Mouse (Mus musculus) erythroblast, embryonic 14.5 days (primary cell): ENCODE results near the gene Ralb. TPM values are rescaled to one million over a fixed set of nuclear protein-coding genes. Genes with fewer than 3 reads are reported as not detected.

Experiments used
- H3K27me3 ChIP-seq: 2 replicates; pipeline ENCODE4 v1.6.1; 2012; ENCODE audit warnings: inconsistent platforms; ENCODE audit not compliant: control insufficient read depth
- H3K36me3 ChIP-seq: 2 replicates; pipeline ENCODE4 v1.6.1; 2012; ENCODE audit warnings: mild to moderate bottlenecking, inconsistent platforms; ENCODE audit not compliant: control insufficient read depth
- H3K4me1 ChIP-seq: 2 replicates; pipeline ENCODE4 v1.6.1; 2012; ENCODE audit warnings: inconsistent platforms; ENCODE audit not compliant: control insufficient read depth
- H3K4me3 ChIP-seq: replicated peaks from 2 replicates; pipeline ENCODE3; 2012; ENCODE audit warnings: moderate library complexity, mild to moderate bottlenecking, inconsistent platforms
- H3K9me3 ChIP-seq: 2 replicates; pipeline ENCODE4 v1.6.1; 2012; ENCODE audit warnings: low read length, inconsistent platforms, mixed read lengths; ENCODE audit not compliant: control insufficient read depth
- GATA1 ChIP-seq: IDR thresholded peaks from 2 replicates; pipeline ENCODE4 v1.6.1; 2012; ENCODE audit warnings: low read length, inconsistent platforms, mixed read lengths
- TAL1 ChIP-seq: IDR thresholded peaks from 3 replicates; pipeline ENCODE4 v1.6.1; 2012; ENCODE audit warnings: low read length, inconsistent platforms, mixed read lengths
- polyA plus RNA-seq: library from polyadenylated mRNA; stranded (reverse); fragments of >175 nt; gene quantifications from 2 replicates; pipeline ENCODE4 v1.2.3, GENCODE M21; 2012

The Ralb gene
- polyA plus RNA-seq: 0.07 and 0.25 TPM in 2 replicates

DNA sequence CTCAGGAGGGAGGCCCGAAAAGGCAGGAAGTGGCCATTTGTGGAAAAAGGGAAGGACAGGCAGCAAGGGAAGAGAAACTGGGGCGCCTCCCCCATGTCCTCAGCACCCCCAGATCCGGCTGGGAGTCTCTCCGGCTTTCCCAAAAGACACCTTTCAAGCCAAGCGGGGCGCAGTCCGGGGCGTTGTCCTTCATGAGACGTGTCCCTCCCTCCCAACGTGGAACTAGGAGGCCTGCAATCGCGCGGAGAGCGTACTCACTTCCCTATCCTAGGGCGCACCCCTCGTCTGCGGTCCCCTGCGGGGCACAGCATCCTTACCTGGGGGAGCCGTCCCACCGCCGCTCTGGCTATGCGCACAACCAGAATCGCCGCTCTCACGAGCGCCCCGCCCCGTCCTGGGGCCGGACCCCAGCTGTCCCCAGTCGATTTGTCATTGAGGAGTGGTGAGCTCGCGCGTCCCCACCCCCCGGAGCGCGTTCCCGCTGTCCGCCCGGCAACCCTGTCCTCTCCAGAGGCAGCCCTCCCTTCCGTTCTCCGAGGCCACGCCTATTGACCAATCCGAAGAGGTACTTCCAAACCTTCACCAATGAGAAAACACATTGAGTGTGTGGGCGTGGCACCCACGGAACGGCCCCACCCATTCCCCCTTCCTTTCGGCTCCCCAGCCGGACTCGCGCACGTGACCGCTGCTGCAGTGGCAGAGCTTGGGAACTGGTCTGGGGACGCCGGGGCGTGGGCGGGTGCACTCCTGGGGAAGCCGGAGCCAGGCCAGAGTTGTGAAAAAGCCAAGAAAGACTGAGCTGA lies at the start of gene Ralb:
Gene Ralb (minus strand): TSS at position 535 of the 803 bp plus-strand sequence.
- no peak for TF ChIP-seq TAL1
- no peak for TF ChIP-seq GATA1
- peaks cover 29% of the 10 kb centered on the region for H3K4me1 ChIP-seq
- no peaks in the 10 kb centered on the region for H3K9me3 ChIP-seq
- peaks cover 18% of the 10 kb centered on the region for H3K27me3 ChIP-seq
- peak within 1 kb of the TSS; percentile 67 for H3K4me3 ChIP-seq
- no peaks in the 10 kb centered on the region for H3K36me3 ChIP-seq

GRCm38 (mm10) chr1:119551651-119552050 lies 47.1 kb upstream of the Ralb start:
- no peaks in the 10 kb centered on the region for H3K27me3 ChIP-seq
- TF ChIP-seq GATA1: no peak
- no peak for TF ChIP-seq TAL1
- no peaks in the 10 kb centered on the region for H3K9me3 ChIP-seq
- no peak overlapping the region for H3K4me3 ChIP-seq
- H3K36me3 ChIP-seq: peaks cover 10% of the 10 kb centered on the region
- H3K4me1 ChIP-seq: no peaks in the 10 kb centered on the region

GRCm38 (mm10) chr1:119550064-119550463 lies 45.5 kb upstream of the Ralb start:
- Histone ChIP-seq H3K9me3 (no peaks in the 10 kb centered on the region), H3K4me1 (peaks cover 12% of the 10 kb centered on the region), H3K27me3 (no peaks in the 10 kb centered on the region), H3K36me3 (peaks cover 13% of the 10 kb centered on the region), H3K4me3 (no peak overlapping the region)
- TF ChIP-seq TAL1 (no peak), GATA1 (no peak)

- peaks cover 11% of the 10 kb centered on the region for H3K36me3 ChIP-seq
- TF ChIP-seq GATA1 (no peak), TAL1 (no peak)
- H3K27me3 ChIP-seq: no peaks in the 10 kb centered on the region
- no peaks in the 10 kb centered on the region for H3K9me3 ChIP-seq
- no peak overlapping the region for H3K4me3 ChIP-seq
- H3K4me1 ChIP-seq: peaks cover 19% of the 10 kb centered on the region
Observed at GRCm38 (mm10) chr1:119549327-119549689, 44.7 kb upstream of the Ralb start.

- peaks cover 23% of the 10 kb centered on the region for H3K4me1 ChIP-seq
- H3K36me3 ChIP-seq: peaks cover 11% of the 10 kb centered on the region
- H3K4me3 ChIP-seq: no peak overlapping the region
- no peaks in the 10 kb centered on the region for H3K27me3 ChIP-seq
- H3K9me3 ChIP-seq: no peaks in the 10 kb centered on the region
- no peak for TF ChIP-seq TAL1
- TF ChIP-seq GATA1: no peak
Observed at GRCm38 (mm10) chr1:119548668-119549326, 44.2 kb upstream of the Ralb start.

GRCm38 (mm10) chr1:119546490-119546889 lies 41.9 kb upstream of the Ralb start:
- Histone ChIP-seq H3K4me1 (peaks cover 29% of the 10 kb centered on the region), H3K9me3 (no peaks in the 10 kb centered on the region), H3K4me3 (no peak overlapping the region), H3K36me3 (peaks cover 11% of the 10 kb centered on the region), H3K27me3 (no peaks in the 10 kb centered on the region)
- TF ChIP-seq TAL1 (no peak), GATA1 (no peak)

DNA sequence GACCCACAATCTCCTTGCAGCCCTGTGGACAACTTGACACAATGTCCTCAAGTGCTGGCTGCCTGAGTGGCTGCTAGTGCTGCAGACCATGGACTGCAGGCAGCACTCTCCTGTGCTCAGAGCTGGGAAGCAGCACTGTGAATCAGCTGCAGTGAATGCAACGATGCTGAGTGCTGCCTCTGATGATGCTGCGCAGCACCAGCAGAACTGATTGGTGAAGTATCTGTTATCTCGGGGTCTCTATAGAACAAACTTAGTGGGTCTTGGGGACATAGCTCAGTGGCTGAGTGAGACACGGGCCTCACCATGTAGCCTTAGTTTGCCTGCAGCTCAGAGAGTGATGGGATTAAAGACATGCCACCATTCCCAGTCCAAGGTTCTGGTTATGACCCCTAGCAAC lies 41.1 kb upstream of the Ralb start:
- Histone ChIP-seq H3K4me3 (no peak overlapping the region), H3K9me3 (no peaks in the 10 kb centered on the region), H3K27me3 (no peaks in the 10 kb centered on the region), H3K4me1 (peaks cover 29% of the 10 kb centered on the region), H3K36me3 (peaks cover 11% of the 10 kb centered on the region)
- no peak for TF ChIP-seq GATA1
- TF ChIP-seq TAL1: no peak

DNA sequence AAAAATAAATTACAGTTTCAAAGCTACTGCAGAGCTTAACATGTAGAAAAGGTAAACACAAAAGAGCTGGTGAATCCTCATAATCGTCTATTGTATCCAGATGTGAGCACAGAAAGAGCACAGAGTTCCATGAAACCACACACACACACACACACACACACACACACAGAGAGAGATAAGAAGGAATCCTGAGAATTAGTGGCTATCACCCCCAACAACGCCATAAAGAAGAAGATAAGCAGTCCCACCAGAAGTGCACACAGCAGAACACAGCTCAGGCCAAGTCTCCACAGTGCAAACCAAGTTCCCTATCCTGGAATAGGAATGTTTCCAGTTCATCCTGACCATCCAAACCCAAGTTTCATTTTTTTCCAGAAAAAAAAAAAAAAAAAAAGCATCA lies 40.6 kb upstream of the Ralb start:
- H3K27me3 ChIP-seq: no peaks in the 10 kb centered on the region
- no peaks in the 10 kb centered on the region for H3K9me3 ChIP-seq
- no peak overlapping the region for H3K4me3 ChIP-seq
- TF ChIP-seq TAL1 (no peak), GATA1 (no peak)
- H3K4me1 ChIP-seq: peaks cover 29% of the 10 kb centered on the region
- H3K36me3 ChIP-seq: peaks cover 11% of the 10 kb centered on the region

DNA sequence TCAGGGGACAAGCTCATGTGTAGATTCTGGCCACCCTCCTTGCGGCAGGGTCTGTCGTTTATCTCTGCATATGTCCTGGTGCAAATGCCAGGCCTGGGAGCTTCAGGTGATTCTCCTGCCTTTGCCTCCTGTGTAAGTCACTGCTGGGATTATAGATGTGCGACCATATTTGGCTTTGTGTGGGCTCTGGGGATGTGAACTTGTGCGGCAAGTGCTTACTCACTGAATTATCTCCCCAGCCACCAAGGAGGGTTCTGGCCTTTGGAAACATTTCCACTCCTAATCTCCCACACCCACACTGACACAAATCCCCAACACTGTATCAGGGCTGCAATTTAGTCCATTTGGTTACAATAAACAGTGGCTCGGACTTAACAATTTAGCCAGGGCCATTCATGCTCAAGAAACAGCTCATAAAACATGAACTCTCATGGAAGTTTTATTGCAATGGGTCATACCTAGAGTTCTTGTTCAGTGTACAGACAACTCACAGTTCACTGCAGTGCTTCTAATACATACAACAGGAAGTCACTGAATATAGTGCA lies 40.1 kb upstream of the Ralb start:
- TF ChIP-seq TAL1 (no peak), GATA1 (no peak)
- H3K36me3 ChIP-seq: peaks cover 7% of the 10 kb centered on the region
- peaks cover 29% of the 10 kb centered on the region for H3K4me1 ChIP-seq
- H3K9me3 ChIP-seq: no peaks in the 10 kb centered on the region
- no peaks in the 10 kb centered on the region for H3K27me3 ChIP-seq
- no peak overlapping the region for H3K4me3 ChIP-seq
